Mouse (Mus musculus): ENCODE results near the gene Nudt8.
"Not testable (repeated sequence)": the region's sequence is repeated elsewhere in the genome, so short reads cannot be mapped to it uniquely, and the experiment has no call there.

Gene Nudt8

DNA sequence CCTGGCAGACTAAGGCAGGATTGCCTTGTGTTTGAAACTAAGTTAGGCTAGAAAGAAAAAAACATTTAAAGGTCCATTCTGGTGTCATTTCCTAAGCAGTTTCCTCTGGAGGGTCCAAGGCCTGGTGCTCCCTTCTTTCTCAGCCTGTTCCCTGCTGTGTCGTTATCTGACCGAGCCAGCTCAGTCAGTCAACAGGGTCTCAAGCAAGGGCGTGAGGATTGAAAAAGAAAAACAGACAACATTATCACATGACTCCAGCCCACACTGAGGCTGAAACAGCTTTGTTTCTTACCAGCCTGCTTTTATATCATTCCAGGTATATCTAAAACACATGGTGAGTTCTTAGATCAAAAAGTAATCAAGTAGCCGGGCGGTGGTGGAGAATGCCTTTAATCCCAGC lies 15.3 kb downstream of the Nudt8 start:
- DNase-seq (ENCODE audit: low spot score): no peak

DNA sequence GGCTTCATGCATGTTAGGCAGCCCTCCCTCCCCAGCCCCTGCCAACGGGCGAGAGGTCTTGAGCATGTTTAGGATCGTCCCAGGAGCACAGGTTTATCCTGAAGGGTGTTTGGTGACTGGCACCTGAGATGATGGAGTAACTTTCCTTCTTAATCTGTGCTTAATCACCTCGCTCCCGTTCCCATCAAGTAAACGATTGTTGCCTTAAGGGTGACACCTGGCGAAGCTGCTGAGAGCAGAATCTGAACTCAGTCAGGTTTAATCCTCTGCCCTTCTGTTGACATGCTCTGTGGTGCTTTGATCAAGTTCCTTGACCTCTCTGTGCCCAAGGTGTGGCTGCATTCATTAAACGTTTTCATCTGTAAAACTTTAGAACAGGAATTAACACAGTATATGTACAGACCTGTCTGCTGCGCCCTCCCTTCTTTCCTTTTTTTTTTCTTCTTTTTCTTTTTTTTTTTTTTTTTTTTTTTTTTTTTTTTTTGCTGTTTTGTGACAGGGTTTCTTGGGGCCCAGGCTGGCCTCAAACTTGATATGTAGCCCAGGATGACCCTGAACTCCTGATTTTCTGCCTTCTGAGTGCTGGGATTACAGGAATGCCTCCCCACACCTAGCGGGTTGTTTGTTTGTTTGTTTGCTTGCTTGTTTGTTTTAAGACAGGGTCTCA lies 17.7 kb downstream of the Nudt8 start:
- no peak for DNase-seq (ENCODE audit: low spot score)

DNA sequence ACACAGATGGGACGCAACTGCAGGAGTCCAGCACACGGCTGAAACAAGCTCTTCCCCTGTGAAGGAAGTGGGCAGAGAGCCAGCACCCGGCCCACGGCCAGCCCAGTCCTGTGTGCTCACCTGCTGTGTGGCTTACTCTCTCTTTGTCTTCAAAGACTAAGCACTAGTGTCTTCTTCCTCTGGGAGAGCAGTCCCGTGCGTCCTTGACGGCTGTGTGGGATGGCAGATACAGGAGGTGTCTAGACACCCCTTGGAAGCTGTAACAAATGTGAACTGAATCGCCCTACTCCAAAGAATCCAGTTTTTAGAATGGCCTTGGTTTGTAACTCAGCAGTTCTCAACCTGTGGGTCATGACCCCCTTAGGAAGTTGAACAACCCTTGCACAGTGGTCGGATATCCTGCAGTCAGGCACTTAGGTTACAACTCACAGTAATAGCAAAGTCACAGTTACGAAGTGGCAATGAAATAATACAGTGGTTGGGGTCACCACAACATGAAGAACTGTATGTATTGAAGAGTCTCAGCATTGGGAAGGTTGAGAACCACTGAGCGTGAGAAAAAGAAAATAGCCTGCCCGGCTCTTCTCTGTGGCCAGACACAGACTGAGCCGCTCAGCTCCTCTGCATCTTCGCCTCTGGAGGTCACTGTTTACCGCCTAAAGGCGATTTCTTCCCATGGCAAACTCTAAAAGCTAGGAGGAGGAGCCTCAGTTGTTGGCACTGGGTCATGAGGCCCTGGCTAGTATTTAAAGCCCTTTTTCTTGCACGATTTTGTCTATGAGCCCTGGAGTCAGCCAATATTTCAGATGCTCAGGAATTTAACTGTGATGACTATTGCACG lies 18.6 kb downstream of the Nudt8 start:
- DNase-seq (ENCODE audit: low spot score): peak; percentile 69

DNA sequence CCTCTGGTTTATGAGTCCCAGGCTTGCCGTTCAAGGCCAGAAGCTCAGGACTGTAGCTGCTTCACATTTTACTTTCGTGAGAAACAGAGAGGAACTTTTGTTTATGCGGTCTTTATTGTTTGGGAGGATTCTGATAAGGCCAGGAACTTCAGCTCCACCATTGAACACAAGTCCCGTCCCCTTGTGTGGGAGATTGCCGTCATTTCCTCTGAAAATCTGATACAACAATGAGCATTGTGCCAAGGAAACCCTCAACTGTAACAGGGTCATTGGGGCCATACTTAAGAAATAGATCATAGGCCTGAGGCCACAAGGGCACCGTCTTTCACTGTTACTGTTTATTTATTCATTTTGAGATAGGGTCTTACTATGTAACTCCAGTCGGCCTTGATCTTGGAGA lies 22.8 kb downstream of the Nudt8 start:
- DNase-seq (ENCODE audit: low spot score): no peak

DNA sequence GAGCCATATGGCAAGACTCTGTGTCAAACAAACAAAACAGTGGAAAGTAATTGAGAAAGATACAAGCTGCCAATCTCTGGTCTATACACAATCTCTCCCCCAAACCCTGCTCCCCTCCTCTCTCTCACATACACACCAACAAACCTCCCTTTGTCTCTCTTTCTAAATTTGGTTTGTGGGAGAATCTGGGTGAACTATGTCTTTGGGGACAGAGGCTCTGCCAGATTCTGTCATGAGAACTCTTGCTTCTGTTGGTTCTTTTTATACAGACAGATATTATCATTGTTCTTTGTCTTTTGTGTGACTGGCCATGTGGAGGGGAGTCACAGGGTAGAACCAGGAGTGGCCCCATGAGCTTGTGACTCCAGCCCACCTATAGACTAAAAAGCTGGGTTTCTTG lies 27.2 kb downstream of the Nudt8 start:
- no peak for DNase-seq (ENCODE audit: low spot score)

DNA sequence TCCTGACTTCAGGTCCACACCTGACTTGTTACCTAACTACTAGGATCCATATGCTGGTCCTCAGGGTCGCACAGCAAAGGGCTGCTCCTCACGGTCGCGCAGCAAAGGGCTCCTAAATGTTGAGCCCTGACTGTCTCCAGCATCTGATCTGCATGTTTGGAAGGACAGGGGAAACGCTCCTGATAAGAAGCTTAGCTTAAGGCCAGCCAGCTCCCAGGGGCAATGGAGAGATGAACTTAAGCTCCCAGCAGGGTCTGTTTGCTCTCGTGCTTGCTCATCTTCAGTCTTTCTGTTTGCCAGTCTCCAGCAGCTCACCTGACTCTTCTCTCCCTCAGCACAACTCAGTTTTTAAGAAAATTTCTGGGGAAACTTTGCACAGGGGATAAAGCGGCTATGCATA lies 32.3 kb downstream of the Nudt8 start:
- DNase-seq (ENCODE audit: low spot score): no peak

DNA sequence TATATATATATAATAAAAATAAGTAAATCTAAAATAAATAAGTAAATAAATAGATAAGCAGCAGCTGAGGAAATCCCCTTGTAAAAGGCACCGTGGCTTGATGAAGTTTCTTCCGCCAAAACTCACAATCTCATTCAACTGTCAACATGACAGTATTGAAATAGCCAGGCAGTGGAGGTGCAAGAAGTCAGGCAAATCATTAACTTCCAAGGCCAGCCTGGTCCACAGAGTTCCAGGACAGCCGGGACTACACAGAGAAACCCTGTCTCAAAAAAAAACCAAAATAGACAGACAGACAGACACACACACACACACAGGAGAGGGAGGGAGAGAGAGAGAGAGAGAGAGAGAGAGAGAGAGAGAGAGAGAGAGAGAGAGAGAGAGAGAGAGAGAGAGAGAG lies 32.9 kb downstream of the Nudt8 start:
- no peak for DNase-seq (ENCODE audit: low spot score)

DNA sequence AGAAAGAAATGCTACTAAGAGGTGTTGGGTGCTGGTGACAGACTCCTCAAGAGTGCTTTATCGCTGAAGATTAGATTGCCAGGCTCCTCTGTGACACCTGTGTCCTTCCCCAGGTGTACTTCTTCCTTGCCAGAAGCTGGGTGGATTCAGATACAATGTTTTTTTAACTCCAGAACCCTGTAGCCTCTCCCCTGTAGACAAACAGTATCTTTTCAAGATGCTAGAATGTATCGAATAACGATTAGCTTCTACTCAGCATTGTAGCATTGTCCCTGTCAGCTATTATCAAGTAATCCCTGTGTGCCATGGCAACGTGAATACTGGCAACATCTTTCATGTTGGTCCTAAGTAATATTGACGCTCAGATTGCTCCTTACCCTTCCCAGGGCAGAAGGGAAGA lies 33.4 kb downstream of the Nudt8 start:
- no peak for DNase-seq (ENCODE audit: low spot score)

DNA sequence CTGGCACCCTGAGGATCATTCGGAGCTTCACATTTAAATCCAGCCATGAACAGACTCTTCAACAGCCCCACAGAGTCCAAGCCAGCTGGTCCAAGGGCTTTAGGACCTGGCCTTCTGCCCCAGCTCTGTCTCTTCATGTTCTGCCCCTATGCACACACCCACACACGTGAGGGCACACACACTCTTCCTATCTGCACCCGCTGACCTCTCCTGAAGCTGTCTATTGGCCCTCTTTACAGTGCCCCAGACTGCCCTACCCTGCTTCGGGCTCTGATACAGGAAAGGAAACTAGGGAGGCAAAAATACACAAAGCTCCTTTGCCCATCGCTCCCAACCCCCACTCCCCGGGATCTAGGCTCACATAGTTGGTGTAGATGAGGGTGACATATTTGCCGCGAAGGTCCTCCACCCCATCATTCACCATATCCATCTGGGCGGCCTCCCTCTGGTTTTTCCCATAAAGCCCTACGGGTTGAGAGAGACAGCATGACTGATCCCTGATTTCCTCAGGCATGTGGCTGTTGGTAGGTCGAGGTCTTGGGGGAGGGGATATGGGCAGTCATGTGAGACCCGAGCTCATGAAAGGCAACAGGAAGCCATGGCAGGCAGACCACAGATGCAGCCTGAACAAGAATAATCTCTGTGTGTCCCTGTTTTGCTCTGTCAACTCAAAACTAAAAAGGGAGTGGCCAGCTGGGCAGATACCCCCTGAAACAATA lies 36.1 kb downstream of the Nudt8 start:
- DNase-seq (ENCODE audit: low spot score): no peak

DNA sequence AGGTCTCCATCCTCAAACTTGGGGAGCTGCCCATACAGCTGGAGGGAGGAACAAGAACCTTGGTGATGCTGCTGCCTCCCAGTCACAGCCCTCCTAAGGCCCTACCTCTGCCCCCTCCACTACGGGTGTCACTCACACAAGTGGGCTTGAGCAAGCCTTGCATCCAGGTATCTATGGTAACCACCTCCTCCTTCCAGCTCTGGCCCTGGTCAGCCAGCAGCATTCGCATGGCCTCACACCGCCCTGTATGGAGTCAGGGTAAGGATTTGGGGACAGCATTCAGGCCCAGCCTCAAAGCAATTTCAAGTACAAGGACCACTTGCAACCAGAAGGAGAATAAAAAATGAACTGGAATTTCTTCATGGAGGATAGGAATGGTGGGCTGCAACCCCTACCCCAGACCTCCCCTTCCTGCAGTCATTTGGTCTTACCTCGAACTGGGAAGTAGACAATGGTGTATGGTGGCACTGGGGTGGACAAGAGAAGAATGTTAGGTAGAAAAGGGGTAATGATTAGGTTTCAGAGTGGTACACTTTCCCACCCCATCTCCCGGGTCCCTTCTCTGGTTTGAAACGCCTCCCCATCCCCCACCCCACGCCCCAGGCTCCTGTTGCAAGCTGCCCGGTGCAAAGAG lies 36.9 kb downstream of the Nudt8 start:
- DNase-seq (ENCODE audit: low spot score): not testable (repeated sequence)

DNA sequence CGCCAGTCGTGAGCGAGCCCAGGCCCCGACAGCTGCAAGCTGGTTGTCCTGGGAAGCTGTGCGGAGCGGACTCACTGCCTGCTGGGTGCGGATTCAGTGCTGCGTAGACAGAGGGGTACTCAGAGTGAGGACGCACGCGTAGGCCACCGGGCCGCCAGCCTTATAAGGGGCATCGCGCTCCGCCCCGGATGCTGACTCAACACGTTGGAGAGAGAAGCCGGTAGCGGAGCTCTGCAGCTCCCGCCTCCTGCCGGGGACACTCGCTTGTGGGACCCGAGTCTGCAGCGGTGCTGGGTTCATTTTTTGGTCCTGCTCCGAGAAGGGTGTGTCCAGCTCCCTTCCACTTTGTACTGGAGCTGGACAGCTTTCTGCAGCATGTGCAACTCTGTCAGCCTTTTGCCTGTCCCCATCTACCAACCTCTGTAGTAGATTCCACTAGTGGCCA lies 37.4 kb downstream of the Nudt8 start, which contains the start of gene Gstp1:
TSS of gene Gstp1 (minus strand) at position 198 of the 445 bp plus-strand sequence.
- DNase-seq (ENCODE audit: low spot score): peak; percentile 87

DNA sequence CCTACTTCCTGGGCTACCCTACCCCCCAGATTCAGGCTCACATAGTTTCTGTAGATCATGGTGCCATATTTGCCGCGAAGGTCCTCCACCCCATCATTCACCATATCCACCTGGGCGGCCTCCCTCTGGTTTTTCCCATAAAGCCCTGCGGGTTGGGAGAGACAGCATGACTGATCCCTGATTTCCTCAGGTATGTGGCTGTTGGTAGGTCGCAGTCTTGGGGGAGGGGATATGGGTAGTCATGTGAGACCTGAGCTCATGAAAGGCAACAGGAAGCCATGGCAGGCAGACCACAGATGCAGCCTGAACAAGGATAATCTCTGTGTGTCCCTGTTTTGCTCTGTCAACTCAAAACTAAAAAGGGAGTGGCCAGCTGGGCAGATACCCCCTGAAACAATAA lies 40.6 kb downstream of the Nudt8 start:
- DNase-seq (ENCODE audit: low spot score): not testable (repeated sequence)

DNA sequence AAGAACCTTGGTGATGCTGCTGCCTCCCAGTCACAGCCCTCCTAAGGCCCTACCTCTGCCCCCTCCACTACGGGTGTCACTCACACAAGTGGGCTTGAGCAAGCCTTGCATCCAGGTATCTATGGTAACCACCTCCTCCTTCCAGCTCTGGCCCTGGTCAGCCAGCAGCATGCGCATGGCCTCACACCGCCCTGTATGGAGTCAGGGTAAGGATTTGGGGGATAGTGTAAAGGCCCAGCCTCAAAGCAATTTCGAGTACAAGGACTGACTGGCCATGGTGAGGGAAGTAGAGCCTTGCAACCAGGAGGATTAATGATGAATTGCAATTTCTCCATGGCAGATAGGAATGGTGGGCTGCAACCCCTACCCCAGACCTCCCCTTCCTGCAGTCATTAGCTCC lies 41.1 kb downstream of the Nudt8 start:
- DNase-seq (ENCODE audit: low spot score): not testable (repeated sequence)

DNA sequence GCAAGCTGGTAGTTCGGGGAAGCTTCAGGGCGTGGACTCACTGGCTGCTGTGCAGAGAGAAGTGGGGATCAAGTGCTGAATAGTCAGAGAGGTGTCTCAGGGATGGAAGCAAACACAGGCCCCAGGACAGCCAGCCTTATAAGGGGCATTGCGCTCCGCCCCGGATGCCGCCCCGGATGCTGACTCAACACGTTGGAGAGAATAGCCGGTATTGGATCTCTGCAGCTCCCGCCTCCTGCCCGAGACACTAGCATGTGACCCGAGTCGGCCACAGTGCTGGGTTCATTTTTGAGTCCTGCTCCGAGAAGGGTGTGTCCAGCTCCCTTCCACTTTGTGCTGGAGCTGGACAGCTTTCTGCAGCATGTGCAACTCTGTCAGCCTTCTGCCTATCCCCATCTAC lies 41.7 kb downstream of the Nudt8 start:
- no peak for DNase-seq (ENCODE audit: low spot score)

DNA sequence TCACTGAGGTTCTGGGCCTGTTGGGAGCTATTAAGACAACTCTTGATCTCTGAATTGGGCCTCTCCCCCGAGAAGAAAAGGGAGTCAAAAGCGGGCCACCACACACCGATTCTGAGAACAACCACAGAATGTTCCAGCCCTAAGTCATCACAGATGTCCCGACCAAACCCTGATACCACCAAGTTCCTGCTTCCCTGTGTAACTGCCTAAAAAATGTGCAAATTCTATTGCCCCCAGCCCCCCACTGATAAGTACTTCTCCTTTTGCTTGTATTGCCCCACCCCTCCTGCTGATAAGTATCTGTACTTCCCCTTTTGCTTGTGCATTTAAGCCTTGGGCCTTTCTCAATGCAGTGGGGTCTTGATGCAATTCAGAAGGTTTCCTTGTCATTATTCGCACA lies 43.7 kb downstream of the Nudt8 start:
- not testable (repeated sequence) for DNase-seq (ENCODE audit: low spot score)

DNA sequence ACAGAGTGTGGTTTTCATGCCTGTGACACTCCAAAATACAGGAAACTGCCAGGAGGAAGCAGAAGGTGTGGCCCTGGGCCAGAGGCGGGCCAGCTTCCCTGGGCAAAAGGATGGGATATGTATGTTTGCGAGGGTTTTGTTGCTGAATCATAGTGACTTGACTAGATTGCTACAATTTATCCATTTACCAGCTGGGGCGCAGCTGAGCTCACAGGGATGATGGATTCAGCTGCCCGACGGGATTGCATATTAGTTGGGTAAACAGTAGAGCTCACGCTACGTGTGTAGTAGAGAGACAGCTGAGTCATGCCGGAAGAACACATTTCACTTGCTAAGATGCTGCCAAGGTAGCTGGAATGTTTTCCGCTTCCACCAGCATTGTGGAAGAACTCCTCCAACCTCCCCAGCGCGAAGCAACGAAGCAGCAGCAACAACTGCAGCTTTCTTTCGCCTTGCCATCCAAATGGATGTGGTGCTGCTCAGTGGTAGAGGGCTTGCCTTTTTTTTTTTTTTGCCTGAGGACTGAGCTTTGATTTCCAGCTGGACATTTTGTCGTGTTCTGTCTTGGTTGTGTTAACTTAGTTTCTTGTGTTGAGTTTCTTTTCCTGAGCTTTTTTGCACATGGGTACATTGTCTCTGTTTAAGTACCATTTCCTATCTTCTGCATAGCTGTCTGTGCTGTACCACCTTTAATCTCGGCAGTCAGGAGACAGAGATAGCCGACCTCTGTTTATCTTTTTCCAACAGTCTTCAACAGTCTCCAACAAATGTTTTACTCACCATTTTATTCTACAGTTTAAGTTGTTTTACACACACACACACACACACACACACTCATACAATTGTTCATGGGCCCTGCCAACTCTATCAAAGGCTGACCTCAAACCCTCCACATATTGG lies 45.8 kb downstream of the Nudt8 start, which contains the start of gene Gstp2:
TSS of gene Gstp2 (minus strand) at position 58 of the 900 bp plus-strand sequence.
- DNase-seq (ENCODE audit: low spot score): no peak

DNA sequence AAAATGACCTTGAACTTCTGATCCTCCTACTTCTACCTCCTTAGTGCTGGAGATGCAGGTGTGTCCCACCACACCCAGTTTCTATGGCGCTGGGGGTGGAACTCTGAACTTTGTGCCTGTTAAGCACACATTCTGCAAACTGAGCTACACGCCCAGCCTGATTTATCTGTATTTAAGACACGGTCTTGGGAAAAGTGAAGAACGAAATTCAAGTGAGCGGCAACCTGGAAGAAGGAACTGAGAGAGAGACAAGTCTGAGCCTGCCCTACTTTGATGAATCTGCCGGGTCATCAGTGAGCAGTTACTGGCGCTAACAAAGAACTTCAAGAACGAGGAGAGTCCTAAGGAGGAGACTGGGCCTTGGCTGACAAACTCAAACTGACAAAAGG lies 46.5 kb downstream of the Nudt8 start:
- DNase-seq (ENCODE audit: low spot score): no peak

DNA sequence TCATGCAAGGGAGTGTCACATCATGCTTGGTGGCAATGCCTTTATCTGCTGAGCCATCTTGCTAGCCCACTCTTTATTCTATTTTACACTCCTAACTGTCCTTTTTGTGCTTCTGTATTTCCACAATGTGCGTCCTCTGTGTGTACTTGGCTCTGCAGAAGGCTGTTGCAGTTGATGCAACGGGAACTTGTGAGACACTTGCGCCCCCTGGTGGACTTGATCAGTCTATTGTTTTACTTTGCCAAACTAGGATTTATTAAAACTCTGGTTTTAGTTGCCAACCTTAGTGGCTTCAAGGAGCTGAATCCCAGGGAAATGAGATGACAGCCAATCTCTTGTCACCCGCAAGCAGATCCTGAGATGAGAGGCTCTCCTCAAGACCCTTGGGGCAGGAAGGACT lies 47.5 kb downstream of the Nudt8 start:
- DNase-seq (ENCODE audit: low spot score): peak; percentile 82

DNA sequence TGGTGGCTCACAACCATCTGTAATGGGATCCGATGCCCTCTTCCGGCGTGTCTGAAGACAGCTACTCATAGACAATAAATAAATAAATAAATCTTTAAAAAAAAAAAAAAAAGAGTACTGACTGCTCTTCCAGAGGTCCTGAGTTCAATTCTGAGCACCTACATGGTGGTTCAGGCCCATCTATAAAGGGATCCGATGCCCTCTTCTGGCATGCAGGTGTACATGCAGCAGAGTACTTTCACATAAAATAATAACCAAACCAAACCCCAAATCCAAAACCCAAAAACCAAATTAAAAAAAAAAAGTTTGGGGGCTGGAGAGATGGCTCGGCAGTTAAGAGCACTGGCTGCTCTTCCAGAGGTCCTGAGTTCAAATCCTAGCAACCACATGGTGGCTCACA lies 48.7 kb downstream of the Nudt8 start:
- not testable (repeated sequence) for DNase-seq (ENCODE audit: low spot score)

DNA sequence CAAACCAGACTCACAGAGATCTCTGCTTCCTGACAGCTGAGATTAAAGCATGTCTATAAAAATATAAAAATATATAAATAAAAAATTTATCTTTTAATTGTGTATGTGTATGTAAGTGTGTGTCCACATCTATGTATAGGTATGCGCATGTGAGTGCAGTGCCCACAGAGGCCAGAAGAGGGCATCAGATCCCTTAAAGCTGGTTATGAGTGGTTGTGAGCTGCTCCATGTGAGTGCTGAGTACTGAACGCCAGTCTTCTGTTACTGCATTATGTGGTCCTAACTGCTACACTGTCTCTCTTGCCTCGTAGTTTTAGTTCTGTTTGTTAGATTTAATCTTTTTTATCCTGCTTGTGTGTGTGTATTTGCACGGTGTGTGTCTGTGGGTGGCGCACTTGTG lies 50.6 kb downstream of the Nudt8 start:
- DNase-seq (ENCODE audit: low spot score): no peak
